Mouse (Mus musculus): Measurements from ENCODE around the gene Adamts14.

DNA sequence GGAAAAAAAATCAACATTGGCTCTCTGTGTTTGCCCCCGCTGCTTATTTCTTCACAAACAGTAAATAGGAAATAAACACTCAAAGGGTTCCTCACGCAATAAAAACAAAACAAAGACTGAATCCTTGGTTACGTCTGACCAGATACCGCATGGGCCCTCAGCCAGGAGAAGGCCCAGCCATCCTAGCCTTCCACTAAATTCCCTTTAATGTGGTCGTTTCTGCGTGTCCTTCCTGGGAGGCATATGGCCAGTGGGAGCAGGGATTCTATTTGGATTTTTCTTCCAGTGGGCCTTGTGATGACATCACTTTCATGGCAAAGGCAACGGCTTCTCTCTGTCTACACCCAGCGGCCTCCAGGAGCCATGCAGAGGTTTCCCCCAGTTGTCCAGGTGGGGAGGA, 18.0 kb downstream of the Adamts14 start:
- TF ChIP-seq EP300 (IDR thresholded peaks at IDR 0.05) = no peak
- no peak for TF ChIP-seq CTCF (IDR thresholded peaks at IDR 0.05)
